Mouse (Mus musculus) myocyte (in vitro differentiated cells): ENCODE results near the gene Vcpkmt.

ENCODE experiments used
- MAX ChIP-seq: IDR thresholded peaks from one replicate; pipeline ENCODE4 v1.6.1; 2011; ENCODE audit warnings: low read depth, mild to moderate bottlenecking, control low read depth
- POLR2A ChIP-seq: IDR thresholded peaks from one replicate; pipeline ENCODE4 v1.6.1; 2011; ENCODE audit warnings: low read depth, mild to moderate bottlenecking, control low read depth, moderate library complexity; ENCODE audit not compliant: insufficient read length

GRCm38 (mm10) chr12:69532091-69532490 lies 50.7 kb downstream of the Vcpkmt start:
- no peak for TF ChIP-seq MAX
- TF ChIP-seq POLR2A = no peak
